Mouse (Mus musculus) lung, postnatal 0 days (tissue): ENCODE results near the gene Mylip.

Experiments
- CTCF ChIP-seq: IDR thresholded peaks from 2 replicates; pipeline ENCODE4 v1.5.1; 2016; ENCODE audit warnings: antibody characterized with exemption, mild to moderate bottlenecking
- EP300 ChIP-seq: IDR thresholded peaks from 2 replicates; pipeline ENCODE4 v1.6.1; 2016; ENCODE audit warnings: antibody characterized with exemption, mild to moderate bottlenecking, control low read depth

GRCm38 (mm10) chr13:45404269-45404668, 14.7 kb downstream of the Mylip start:
- TF ChIP-seq EP300, result 0 out of 2 replicates have a peak, but pooled peaks have one; percentile 22
- no peak for TF ChIP-seq CTCF
